Mouse (Mus musculus): ENCODE data around the gene Golga4.

The Golga4 gene

DNA sequence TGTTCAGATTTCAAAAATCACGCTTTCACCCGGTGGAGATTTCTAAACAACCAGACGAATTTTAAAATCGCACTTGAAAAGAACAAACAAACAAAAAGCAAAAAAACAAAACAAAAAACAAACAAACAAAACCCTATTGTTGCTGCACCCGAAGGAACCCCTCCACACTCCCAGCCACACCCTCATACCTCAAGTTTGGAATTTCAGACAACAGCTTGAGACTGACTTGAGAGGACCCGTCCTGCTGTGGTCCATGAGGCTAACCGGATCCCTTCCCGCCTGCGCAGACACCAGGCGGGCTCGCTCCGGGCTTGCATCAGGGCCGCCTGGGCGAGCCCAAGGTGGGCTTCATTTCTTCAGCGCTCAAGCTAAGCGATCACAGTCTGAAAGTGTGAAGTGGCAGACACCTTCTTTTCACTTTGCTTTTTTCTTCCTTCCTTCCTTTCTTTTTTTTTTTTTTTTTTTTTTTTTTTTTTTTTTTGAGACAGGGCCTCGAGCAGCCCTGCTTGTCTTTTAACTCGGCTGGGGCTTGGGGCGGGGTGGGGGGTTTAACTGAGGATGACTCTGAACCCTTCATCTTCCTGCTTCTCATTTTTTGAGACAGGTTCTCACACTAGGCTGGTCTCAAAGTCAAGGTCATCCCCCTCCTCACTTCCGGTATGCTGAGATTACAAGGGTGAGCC is 17.0 kb upstream of the Golga4 start:
- DNase-seq (ENCODE audit: low spot score), result no peak

DNA sequence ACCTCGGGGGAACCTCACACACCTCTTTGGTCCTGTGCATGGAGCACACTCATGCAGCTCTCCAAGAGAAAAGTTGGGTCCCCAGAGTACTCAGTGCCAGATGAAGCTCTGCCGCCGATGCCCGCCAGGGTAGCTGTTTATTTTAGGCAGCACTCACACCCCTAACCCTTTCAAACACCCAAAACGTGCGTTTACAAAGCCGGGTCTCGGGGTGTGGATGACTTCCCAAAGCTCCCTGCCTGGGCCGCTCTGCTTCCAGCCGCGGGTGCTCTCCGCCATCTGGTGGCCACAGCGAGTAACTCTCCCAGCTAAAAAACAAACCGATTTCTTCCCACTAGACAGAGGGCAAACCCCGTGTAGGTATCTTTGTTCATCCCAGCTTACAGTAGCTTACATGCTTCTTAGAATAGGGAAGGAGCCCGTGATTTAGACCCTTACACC is 16.5 kb upstream of the Golga4 start:
- peak; percentile 64 for DNase-seq (ENCODE audit: low spot score)

DNA sequence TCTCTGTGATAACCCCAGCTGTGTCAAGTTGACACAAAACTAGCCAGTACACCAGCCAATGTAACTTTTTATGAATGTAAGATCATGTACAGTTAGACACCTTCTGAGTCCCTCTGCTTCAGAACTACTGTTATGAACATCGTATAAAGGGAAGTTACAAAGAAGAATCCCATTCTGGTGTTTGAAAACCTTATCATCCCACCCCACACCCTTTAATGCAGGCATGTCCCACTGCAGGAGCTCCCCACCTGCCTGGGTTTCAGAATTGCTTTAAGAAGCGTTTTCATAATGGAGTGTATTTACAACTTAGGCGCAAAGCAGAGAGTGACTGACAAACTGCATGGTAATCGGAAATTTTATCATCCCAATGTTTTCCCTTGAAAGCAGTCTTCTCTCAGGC is 14.9 kb upstream of the Golga4 start:
- no peak for DNase-seq (ENCODE audit: low spot score)

DNA sequence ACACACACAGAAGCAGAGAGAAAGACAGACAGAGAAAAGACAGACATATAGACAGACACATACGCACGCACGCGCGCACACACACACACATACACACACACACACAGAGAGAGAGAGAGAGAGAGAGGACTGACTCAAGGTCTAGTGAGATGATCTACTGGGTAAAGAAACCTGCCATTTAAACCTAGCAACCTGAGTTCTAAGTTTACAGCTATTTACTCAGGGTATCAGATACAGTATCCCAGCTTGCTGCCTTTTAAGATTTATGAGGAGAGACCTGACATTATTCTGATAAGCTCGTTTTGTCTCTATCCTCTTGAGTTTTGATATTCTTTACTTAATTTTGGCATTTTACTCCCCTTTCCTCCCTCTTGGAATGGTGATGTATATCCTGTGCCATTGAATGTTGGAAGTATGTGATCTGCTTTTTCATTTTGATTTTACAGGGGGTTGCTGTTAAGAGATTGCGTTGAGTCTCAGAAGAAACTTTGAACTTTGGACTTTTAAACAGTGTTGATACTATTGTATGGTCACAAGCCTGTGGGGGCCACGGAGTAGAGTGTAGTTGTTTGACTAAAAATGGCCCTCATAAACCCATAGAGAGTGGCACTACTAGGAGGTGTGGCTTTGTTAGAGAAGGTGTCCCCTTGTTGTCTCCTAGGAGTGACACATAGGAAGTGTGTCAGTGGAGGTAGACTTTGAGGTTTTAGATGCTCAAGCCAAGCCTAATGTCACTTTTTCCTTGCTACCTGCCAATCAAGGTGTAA is 13.0 kb upstream of the Golga4 start:
- DNase-seq (ENCODE audit: low spot score), result no peak

DNA sequence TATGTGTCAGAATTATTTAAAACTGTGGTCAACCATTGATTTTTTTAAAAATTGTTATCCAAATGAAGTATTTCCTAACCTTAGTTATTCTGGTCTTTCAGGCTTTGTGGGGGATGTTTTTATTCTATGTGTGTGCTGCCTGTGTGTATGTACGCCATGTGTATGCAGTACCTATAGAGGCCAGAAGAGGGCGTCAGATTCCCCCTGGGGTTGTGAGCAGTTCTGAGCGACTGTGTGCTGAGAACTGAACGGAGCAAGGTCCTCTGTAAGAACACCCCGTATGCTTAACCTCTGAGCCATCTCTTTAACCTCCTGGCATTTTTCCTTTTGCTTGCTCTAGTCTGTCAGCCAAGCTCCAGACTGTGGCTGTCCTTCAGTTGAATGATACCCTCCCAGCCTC is 12.0 kb upstream of the Golga4 start:
- no peak for DNase-seq (ENCODE audit: low spot score)

DNA sequence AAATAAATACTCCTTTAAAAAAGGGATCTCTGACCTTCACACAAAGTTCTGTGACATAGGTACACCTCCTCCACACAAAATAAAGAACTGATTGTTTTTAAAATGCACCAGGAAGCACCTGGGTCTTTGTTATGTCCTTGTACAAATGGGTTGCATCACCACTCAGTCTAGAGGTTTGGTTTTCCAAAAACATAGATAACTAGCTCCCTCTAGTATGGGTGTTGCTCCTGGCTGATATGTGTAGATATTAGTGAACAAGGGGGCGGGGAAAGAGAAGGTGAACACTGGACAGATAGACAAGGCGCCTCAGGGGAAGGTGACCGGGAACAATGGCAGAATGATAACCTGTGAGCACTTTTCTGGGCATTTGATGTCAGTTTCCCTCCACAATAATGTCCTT is 10.1 kb upstream of the Golga4 start:
- DNase-seq (ENCODE audit: low spot score), result no peak

DNA sequence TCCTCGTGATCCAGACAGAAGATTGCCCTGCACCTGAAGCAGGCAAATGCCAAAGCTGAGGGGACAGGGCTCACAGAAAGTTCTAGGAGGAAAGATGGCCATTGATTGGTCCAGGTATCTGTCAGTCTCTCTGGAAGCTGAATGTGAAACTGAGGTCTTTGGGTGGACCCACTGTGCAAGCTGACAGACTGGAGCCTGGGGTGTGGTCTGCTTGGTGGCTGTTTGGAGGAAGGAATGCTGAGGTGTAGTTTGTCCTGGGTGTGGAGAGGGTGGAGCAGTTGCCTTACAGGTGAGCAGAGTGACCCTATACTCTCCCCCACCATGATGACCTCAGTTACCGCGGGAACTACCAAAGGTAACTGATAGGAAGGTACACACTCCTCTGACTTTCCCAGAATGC is 9.1 kb upstream of the Golga4 start:
- DNase-seq (ENCODE audit: low spot score), result no peak

DNA sequence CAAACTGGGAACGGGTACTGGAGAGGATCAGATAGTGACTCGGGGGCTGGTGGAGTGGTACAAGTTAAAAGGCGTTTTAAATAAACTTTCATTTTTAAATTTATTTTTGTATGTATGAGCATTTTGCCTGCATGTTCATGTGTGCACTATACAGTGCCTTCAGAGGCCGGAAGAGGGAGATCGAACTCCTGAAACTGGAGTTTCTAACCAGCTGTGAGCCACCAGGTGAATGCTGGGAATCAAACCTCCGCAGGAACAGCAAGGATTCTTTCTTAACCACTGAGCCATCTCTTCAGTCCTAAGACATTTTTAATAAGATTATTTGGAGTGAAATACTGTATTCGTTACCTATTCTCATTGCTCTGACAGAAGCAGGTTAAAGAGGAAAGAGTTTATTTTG is 8.0 kb upstream of the Golga4 start:
- DNase-seq (ENCODE audit: low spot score), result no peak

DNA sequence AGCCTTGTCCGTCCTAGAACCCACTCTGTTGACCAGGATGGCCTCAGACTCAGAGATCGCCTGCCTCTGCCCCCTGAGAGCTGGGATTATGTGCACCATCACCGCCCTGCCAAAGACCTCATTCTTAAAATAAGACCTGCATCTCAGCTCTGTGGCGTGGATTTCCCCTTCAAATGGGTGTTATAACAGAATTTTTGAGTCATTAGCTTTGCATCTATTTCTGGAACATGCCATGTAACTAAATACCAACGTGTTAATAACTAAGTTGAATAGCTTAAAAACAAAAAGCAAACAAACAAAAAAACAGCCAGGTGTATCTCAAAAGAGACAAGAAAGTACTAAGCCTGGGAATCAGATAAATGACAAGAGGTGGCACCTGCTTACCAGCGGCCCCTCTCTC is 5.1 kb upstream of the Golga4 start:
- DNase-seq (ENCODE audit: low spot score), result no peak

DNA sequence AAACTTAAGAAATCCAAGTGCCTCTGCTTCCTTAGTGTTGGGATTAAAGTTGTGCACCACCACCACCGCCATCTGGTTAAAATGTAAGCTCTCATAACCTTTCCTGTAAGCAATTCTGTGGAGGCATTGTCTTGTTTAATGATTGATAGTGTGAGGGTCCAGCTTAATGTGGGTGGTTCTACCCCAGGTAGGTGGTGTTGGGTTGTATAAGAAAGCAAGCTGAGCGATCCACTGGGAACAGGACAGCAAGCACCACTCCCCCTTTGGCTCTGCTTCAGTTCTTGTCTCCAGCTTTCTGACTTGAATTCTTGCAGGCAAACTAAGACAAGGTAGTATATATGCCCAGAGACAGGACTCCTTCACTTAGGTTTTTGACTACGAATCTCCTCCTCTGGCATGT is 1.4 kb upstream of the Golga4 start:
- no peak for DNase-seq (ENCODE audit: low spot score)

DNA sequence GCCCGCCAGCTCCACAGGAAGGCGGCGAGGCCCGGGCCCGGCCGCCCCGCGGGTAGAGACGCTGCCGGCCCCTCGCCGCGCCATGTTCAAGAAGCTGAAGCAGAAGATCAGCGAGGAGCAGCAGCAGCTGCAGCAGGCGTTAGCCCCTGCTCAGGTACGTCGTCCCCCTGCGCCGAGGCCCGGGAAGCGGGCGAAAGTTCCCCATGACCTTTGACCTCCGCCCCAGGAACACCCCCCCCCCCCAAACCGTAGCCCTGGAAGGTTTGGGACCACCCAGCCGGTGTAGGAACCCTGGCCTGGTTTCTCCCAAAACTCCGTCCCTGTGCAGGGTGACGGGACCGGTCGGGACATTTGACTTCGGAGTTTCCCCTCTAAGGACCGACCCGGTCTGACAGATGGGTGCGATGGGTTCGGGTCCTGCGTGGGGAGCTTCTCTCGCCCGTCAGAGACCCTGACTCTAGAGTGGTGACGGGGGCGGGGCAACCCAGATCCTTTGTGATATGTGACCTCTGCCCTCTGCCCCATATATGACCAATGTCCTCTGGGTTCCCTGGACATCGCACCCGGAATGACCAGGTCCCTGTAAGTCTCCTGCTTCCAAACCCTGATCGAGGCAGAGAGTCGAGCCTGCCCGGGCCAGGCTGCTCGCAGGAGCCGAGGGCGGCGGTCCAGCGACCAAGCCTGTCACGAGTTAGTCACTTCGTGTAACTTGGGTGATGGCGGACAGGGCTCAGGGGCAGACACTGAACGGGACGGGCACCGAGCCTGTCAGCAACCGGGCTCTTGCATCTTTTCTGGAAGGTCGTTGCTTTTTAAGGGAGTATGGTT is 551 bp downstream of the Golga4 start:
- peak; percentile 36 for DNase-seq (ENCODE audit: low spot score)

DNA sequence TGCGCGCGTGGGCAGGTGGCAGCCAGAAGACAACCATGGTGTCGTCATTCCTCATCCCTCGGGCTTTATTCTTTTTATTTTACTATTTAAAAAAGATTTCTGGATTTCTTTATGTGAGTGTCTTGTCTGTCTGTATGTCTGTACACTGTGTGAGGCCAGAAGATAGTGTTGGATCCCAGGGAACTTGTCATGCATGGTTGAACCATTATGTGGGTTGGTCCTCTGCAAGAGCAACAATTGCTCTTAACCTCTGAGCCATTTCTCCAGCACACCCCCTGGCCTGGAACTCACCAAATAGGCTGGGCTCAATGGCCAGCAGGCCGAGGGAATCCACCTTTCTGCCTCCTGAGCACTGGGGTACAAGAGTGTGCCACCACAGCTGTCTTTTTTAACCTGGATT is 1.5 kb downstream of the Golga4 start:
- no peak for DNase-seq (ENCODE audit: low spot score)

DNA sequence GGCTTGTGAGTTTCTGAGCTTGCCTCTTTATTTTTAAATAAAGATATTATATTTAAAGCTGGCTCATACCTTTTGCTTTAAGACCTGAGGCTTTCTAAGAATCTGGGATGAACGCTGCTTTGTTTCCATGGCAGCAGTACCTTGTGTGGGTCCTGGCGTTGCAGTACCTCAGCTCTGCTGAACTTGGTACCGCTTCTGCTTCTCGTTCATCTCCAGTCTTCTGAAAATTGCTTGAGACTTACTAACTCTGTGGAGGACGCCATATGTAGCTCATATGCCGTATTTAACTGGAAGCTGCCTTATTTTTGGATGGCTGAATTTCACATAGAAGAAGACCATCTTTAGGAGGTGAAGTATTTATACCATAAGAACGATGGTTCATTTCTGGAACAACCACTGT is 2.5 kb downstream of the Golga4 start:
- no peak for DNase-seq (ENCODE audit: low spot score)

DNA sequence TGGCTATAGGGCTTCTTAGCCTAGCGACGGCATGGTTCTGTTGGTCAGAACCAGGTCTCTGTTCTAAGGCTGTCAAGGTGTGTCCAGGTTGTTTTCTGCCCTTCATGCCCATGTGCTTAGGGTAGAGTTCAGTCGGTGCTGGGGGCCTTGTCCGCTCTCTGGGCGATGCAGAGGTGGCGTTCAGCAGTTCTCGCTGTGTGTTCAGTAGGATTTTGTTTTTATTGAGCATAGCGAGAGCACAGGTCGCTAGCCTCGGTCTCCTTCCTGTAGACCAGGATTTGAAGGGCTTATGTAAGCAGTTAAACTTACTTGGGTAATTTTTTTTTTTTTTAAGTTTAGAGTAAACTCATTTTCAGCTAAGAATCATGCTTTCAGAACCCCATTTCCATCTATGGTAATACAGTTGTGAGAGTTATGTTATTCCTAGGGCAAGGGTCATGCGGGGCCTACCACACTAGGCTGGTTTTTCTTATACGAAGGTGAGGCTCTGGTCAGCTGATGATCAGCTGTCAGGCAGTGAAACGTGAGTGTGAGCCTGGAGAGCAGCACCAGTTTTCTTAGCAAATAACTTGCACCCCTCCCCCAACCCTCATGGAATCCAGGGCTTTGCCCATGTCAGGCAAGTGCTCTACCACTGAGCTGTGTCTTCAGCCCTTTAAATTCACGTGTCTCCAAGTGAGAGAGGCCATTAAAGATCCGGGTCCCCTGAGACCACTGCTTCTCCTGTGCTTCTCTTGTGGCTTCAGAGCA is 5.0 kb downstream of the Golga4 start:
- DNase-seq (ENCODE audit: low spot score), result no peak

DNA sequence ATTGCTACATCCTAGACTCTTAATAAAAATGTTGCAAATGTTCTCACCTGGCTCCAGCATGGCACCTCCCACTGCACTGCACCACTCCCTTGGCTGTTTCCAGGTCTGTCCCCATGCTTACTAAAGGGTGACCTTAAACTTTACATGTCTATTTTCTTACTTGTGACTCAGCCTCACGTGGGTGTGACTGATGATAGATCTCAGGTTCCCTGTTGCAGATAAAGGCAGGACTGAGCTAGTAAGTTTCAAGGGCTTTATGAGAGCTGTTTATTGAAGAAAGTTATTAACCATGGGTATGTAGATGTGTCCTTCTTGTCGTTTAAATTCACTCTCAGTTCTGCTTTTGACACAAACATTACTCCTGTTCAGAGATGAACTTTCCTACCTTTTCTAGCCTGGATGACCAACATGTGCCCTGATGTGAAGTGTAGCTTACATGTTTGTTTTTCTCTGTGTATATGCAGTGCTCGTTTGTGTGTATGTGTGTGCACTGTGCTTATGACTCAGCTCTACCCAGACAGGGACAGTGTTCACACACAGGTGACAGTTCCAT is 6.7 kb downstream of the Golga4 start:
- no peak for DNase-seq (ENCODE audit: low spot score)

DNA sequence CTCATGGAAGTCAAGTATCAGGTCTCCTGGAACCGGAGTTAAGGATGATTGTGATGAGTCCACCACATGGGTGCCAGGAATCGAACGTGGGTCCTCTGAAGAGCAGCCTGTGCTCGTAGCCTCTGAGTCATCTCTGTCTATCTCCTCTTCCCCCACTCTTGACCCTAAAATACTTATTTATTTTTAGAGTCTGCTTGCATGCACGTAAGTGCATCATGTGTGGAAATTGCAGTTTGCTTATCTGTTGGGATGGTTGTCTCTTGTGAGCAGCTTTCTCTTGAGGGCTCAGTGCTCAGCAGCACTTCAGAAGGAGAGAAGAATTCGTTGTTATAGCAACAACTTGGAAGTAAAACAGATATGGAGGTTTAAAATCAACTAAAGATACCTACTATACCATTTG is 9.4 kb downstream of the Golga4 start:
- DNase-seq (ENCODE audit: low spot score), result no peak

DNA sequence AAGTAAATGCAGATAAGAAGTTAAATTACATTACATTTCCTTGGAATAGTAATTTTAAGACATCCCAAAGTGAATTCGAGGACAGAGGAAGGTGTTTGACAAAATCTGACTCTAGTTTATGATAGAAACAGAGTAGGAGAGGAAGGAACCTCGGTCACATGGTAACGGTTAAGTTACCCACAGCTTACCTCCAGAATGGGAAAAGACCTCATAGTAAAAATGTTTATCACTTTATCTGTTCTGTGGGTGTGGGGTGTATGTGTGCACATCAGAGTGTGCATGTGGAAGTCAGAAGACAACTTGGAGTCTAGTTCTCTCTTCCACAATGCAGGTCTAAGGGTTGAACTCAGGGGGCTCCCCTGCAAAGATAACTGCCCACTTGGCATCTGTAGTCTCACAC is 10.1 kb downstream of the Golga4 start:
- DNase-seq (ENCODE audit: low spot score), result no peak

DNA sequence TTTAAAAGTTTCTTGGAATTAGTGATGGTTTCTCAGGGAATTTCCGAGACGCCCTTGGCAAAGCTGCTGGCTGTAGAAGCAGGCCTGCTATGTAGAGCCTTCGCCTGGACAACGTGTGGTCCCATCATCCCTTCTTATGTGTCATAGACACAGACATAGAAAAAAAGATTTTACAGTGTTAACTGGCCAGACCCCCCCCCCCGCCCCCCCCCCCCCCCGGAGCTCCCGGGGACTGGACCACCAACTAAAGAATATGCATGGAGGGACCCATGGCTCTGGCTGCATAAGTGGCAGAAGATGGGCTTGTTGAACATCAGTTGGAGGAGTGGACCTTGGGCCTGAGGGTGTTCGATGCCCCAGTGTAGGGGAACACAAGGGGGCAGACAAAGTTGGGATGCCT is 11.6 kb downstream of the Golga4 start:
- no peak for DNase-seq (ENCODE audit: low spot score)

DNA sequence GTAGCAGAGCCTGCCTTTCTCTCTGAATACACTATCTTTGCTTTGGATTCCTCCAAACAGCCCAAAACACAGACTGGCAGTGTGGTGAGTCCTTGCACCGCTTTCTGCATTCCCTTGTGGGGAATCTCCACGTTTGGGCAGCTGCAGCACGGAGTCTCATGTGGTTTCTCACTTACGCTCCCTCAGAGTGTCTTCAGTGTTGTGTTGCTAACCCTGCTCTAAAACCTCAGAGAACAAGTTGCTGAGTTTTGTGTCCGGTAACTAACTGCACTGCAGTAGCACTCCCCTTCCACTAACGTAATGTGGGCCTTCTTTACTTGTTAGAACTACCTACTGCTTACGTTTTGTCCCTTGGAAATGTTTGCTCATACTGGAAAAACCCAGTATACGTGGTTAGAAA is 13.0 kb downstream of the Golga4 start:
- DNase-seq (ENCODE audit: low spot score), result no peak

DNA sequence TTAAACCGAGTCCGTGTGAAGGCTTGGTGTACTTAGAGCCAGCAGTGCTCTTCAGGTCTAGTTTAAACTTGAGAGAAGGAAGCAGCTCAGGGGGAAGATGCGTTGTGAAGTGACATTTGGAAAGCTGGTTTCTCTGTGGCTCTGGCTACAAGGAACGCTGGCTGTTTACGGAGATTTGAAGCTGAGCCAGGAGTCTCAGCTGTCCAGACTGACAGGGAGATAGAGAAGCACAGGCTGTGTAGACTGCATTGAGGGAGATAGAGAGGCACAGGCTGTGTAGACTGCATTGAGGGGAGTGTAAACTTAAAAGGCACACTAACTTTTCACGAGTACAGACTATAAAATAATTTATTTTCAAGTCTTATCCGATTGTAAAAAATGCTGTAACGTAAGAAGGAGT is 13.9 kb downstream of the Golga4 start:
- DNase-seq (ENCODE audit: low spot score), result no peak

DNA sequence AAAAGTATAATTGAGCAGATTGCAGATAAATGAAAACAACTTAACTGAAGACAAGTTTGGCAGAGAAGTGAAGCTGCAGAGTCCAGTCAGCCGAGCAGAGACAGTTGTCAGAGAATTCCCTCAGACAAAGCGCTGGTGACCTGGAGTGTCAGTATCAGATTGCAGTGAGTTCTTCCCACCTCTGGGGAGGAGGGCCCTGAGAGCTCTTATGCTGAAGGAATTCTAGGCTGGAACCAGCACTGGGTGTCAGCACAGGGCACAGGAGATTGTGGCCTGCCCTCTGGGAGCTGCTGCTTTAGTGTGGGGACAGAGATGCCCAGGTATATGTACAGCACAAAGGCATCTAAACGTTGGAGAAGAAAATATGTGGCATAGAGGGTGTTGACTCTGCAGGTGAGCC is 14.8 kb downstream of the Golga4 start:
- DNase-seq (ENCODE audit: low spot score), result no peak

DNA sequence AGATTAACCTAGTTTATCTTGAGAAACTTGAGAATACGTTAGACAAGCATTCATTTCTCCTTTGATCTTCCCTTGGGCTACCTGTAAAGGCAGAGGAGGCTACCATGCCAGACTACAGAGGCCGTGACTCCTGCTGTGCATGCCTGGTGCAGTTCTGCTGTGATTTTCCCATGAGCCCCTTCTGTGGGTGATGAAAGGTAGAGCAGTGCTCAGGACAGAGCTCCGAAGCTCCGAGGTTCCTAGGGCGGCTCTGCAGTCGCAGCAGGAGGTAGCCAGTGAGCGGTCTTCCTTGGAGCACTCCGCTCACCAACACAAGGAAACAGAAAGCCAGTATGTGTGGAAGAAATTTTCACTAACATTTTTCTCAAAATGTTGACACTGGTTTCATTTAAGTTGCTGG is 15.6 kb downstream of the Golga4 start:
- DNase-seq (ENCODE audit: low spot score), result no peak
